Mouse (Mus musculus): ENCODE data around the gene Ergic1.

DNA sequence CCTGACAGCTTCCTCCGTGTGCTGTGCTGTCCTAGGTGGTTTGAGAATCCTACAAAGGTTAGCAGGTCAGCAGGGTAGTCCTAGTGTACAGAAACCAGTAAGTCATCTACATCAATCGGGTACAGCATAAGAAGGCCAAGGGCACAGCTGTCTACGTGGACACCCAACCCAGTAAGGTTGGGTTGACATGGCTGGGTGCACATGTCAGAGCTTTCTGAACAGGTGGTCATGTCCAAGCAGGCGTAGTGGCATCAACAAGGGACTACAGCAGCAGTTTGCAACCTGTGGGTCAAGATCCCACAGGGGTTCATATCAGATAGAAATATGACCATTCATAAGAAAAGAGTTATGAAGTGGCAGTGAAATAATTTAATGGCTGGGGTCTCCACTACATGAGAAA is 104.3 kb downstream of the Ergic1 start:
- no peak for TF ChIP-seq CTCF (IDR thresholded peaks at IDR 0.05; ENCODE audit: low read depth)
- TF ChIP-seq EP300 (IDR thresholded peaks at IDR 0.05; ENCODE audit: low read depth), result no peak
